Comparison of ENCODE assay signal across 15 mouse cellular contexts in genomic region chr1:183140511-183141268, GRCm38 (mm10).
DNase-seq lines count a peak whose midpoint lies in the region; ATAC-seq and TF ChIP-seq lines count a peak whose summit lies in the region.
"Had no signal": no experiment of that assay in that cellular context is flagged by ENCODE, and none has a peak within 500 bp of the region (broad histone marks: within the 10 kb centered on the region; RNA-seq: fewer than 3 reads in every experiment).

No protein-coding gene starts in this region.

- 66% methylated on average over 12 of the region's 12 CpGs for WGBS in heart, embryonic 13.5 days
- WGBS in limb, embryonic 14.5 days = 32% methylated on average over 12 of the region's 12 CpGs
- 76% methylated on average over 12 of the region's 12 CpGs for WGBS in liver, embryonic 12.5 days (ENCODE audit: insufficient replicate concordance)

- no peaks in the 10 kb centered on the region for H3K9me3 ChIP-seq in heart, embryonic 13.5 days
- H3K9me3 ChIP-seq in limb, embryonic 14.5 days (ENCODE audit: control insufficient read depth, low read length) = no peaks in the 10 kb centered on the region
- no peaks in the 10 kb centered on the region for H3K9me3 ChIP-seq in liver, embryonic 12.5 days (replicated peaks)

- no peak overlapping the region for H3K4me2 ChIP-seq in heart, embryonic 13.5 days
- peak overlapping the region; percentile 13; the same call in 1 of the 2 replicates for H3K4me2 ChIP-seq in limb, embryonic 14.5 days (replicated peaks; ENCODE audit: low read depth, low read length, severe bottlenecking)
- no peak overlapping the region for H3K4me2 ChIP-seq in liver, embryonic 12.5 days

- H3K27ac ChIP-seq in heart, embryonic 13.5 days (replicated peaks) = 0 out of 2 replicates have a peak overlapping the region, but pooled peaks have one; percentile 5
- H3K27ac ChIP-seq in limb, embryonic 14.5 days (replicated peaks; ENCODE audit: low read depth, low read length) = peak overlapping the region; percentile 68
- no peak overlapping the region for H3K27ac ChIP-seq in liver, embryonic 12.5 days
- H3K27ac ChIP-seq: kidney, postnatal 0 days had no signal

- no peak for ATAC-seq in heart, embryonic 13.5 days (ENCODE audit: extremely low read depth, insufficient number of reproducible peaks, low FRiP score, low TSS enrichment)
- peak; percentile 31 for ATAC-seq in limb, embryonic 14.5 days (ENCODE audit: low FRiP score, low read depth)
- no peak for ATAC-seq in liver, embryonic 12.5 days

- peaks cover under 1% of the 10 kb centered on the region; the same call in 1 of the 2 replicates for H3K36me3 ChIP-seq in heart, embryonic 13.5 days
- 0 out of 2 replicates have a peak, but pooled peaks cover 4% of the 10 kb centered on the region for H3K36me3 ChIP-seq in limb, embryonic 14.5 days (ENCODE audit: control insufficient read depth, insufficient read depth, low read length)
- peaks cover under 1% of the 10 kb centered on the region; the same call in 1 of the 2 replicates for H3K36me3 ChIP-seq in liver, embryonic 12.5 days

- intact Hi-C loops in left cerebral cortex, postnatal 4 days (cut with DNase I) = no loop called here

- TF ChIP-seq POLR2A in limb, embryonic 14.5 days (IDR thresholded peaks at IDR 0.05; ENCODE audit: borderline replicate concordance, extremely low read depth, insufficient read depth, insufficient read length) = no peak

- H3K4me1 ChIP-seq in heart, embryonic 13.5 days = peaks cover 59% of the 10 kb centered on the region
- peaks cover 59% of the 10 kb centered on the region for H3K4me1 ChIP-seq in limb, embryonic 14.5 days (ENCODE audit: control insufficient read depth, insufficient read depth, low read length)
- H3K4me1 ChIP-seq in liver, embryonic 12.5 days = peaks cover 16% of the 10 kb centered on the region

- no peak overlapping the region for H3K4me3 ChIP-seq in heart, embryonic 13.5 days
- no peak overlapping the region for H3K4me3 ChIP-seq in limb, embryonic 14.5 days (replicated peaks; ENCODE audit: low read length)
- H3K4me3 ChIP-seq in liver, embryonic 12.5 days = no peak overlapping the region
- H3K4me3 ChIP-seq: erythroblast, embryonic 14.5 days had no signal

- no peaks in the 10 kb centered on the region for H3K27me3 ChIP-seq in heart, embryonic 13.5 days (replicated peaks)
- no peaks in the 10 kb centered on the region for H3K27me3 ChIP-seq in limb, embryonic 14.5 days (ENCODE audit: control insufficient read depth, insufficient read depth, low read length)
- no peaks in the 10 kb centered on the region for H3K27me3 ChIP-seq in liver, embryonic 12.5 days (replicated peaks)

- DNase-seq in heart, adult 8-10 months (ENCODE audit: low spot score) = no peak
- peak; percentile 71 for DNase-seq in forelimb bud, embryonic 11.5 days (ENCODE audit: low read depth, low spot score)
- DNase-seq in limb, embryonic 14.5 days (ENCODE audit: low spot score) = no peak
- DNase-seq in retina, postnatal 1 day = peak; percentile 63
- no peak for DNase-seq in left cerebral cortex, postnatal 4 days
- DNase-seq: cerebellum, adult 2 months; gastrocnemius, postnatal 36 days; heart, postnatal 36 days; lung, adult 2 months; spleen, adult 18-20 months; thymus, adult 18-20 months had no signal

- H3K9ac ChIP-seq in heart, embryonic 13.5 days = 0 out of 2 replicates have a peak overlapping the region, but pooled peaks have one; percentile 10
- peak overlapping the region; percentile 31 for H3K9ac ChIP-seq in limb, embryonic 14.5 days (ENCODE audit: low read depth, low read length, severe bottlenecking)
- H3K9ac ChIP-seq in liver, embryonic 12.5 days = no peak overlapping the region

Comparison
In these comparisons a context has a peak if more than half of its experiments do, and no peak if none do; other contexts are left out.
1. DNase-seq: peak in forelimb bud, embryonic 11.5 days (single experiment) and retina, postnatal 1 day (single experiment); none in heart, adult 8-10 months (single experiment), limb, embryonic 14.5 days (single experiment) and left cerebral cortex, postnatal 4 days (single experiment).